Mouse (Mus musculus) myocyte (in vitro differentiated cells): ENCODE data around the gene Prtg. TPM values are rescaled to one million over a fixed set of nuclear protein-coding genes. Genes with fewer than 3 reads are reported as not detected.

Experiments used
- H3K27me3 ChIP-seq: one replicate; pipeline ENCODE4 v1.6.1; 2011; ENCODE audit not compliant: control insufficient read depth, insufficient read depth, insufficient read length
- H3K36me3 ChIP-seq: one replicate; pipeline ENCODE4 v1.6.1; 2011; ENCODE audit not compliant: control insufficient read depth, insufficient read depth
- H3K4me2 ChIP-seq: one replicate; pipeline ENCODE4 v1.6.1; 2011; ENCODE audit warnings: low read depth, control low read depth
- H3K4me3 ChIP-seq: one replicate; pipeline ENCODE4 v1.5.1; 2011; ENCODE audit warnings: mild to moderate bottlenecking, control low read depth, moderate library complexity
- H3K79me2 ChIP-seq: one replicate; pipeline ENCODE4 v1.6.1; 2011; ENCODE audit not compliant: control insufficient read depth, insufficient read depth
- H3ac ChIP-seq: one replicate; pipeline ENCODE4 v1.6.1; 2011; ENCODE audit not compliant: control insufficient read depth, insufficient read length
- CEBPB ChIP-seq: IDR thresholded peaks from 2 replicates; pipeline ENCODE4 v1.6.1; 2011; ENCODE audit warnings: mild to moderate bottlenecking, moderate library complexity; ENCODE audit not compliant: poor library complexity, insufficient read depth, severe bottlenecking
- E2F4 ChIP-seq: IDR thresholded peaks from one replicate; pipeline ENCODE4 v1.6.1; 2011; ENCODE audit warnings: mild to moderate bottlenecking, control low read depth, moderate library complexity; ENCODE audit not compliant: insufficient read depth
- MAX ChIP-seq: IDR thresholded peaks from one replicate; pipeline ENCODE4 v1.6.1; 2011; ENCODE audit warnings: low read depth, mild to moderate bottlenecking, control low read depth
- MYOD1 ChIP-seq, 3 experiments: IDR thresholded peaks; one replicate each; pipeline ENCODE4 v1.6.1; 2011; ENCODE audit warnings: control low read depth in 2 of 3, low read depth in 2 of 3, mild to moderate bottlenecking in 2 of 3, moderate library complexity in 1 of 3; ENCODE audit not compliant: insufficient read length in 2 of 3, control insufficient read depth in 1 of 3
- MYOG ChIP-seq, 3 experiments: IDR thresholded peaks; one replicate each; pipeline ENCODE4 v1.6.1; 2011; ENCODE audit warnings: control low read depth in 2 of 3, low read depth in 2 of 3, mild to moderate bottlenecking in 2 of 3; ENCODE audit not compliant: insufficient read length in 2 of 3, control insufficient read depth in 1 of 3, insufficient read depth in 1 of 3
- POLR2A ChIP-seq: IDR thresholded peaks from one replicate; pipeline ENCODE4 v1.6.1; 2011; ENCODE audit warnings: low read depth, mild to moderate bottlenecking, control low read depth, moderate library complexity; ENCODE audit not compliant: insufficient read length
- POLR2AphosphoS2 ChIP-seq: IDR thresholded peaks from one replicate; pipeline ENCODE4 v1.6.1; 2011; ENCODE audit warnings: low read depth, control low read depth; ENCODE audit not compliant: insufficient read length
- REST ChIP-seq: IDR thresholded peaks from one replicate; pipeline ENCODE4 v1.6.1; 2011; ENCODE audit warnings: mild to moderate bottlenecking, control low read depth, moderate library complexity; ENCODE audit not compliant: insufficient read depth, insufficient read length
- SRF ChIP-seq: IDR thresholded peaks from one replicate; pipeline ENCODE4 v1.6.1; 2011; ENCODE audit warnings: low read depth; ENCODE audit not compliant: control insufficient read depth, insufficient read length
- TCF12 ChIP-seq: IDR thresholded peaks from one replicate; pipeline ENCODE4 v1.6.1; 2011; ENCODE audit warnings: mild to moderate bottlenecking, control low read depth; ENCODE audit not compliant: poor library complexity, insufficient read depth, severe bottlenecking
- TCF3 ChIP-seq: IDR thresholded peaks from one replicate; pipeline ENCODE4 v1.6.1; 2011; ENCODE audit warnings: low read depth, control low read depth; ENCODE audit not compliant: insufficient read length
- USF1 ChIP-seq: IDR thresholded peaks from one replicate; pipeline ENCODE4 v1.6.1; 2011; ENCODE audit warnings: low read depth, mild to moderate bottlenecking, control low read depth, moderate library complexity
- polyA plus RNA-seq: library from polyadenylated mRNA; unstranded; fragments of >200 nt; fragmentation: generic; extraction: Trizol; gene quantifications from one replicate; pipeline ENCODE4 v1.2.1, GENCODE M21; 2012; ENCODE audit warnings: missing spikeins

The Prtg gene
- polyA plus RNA-seq, 1 experiment, result 0.06 TPM

DNA sequence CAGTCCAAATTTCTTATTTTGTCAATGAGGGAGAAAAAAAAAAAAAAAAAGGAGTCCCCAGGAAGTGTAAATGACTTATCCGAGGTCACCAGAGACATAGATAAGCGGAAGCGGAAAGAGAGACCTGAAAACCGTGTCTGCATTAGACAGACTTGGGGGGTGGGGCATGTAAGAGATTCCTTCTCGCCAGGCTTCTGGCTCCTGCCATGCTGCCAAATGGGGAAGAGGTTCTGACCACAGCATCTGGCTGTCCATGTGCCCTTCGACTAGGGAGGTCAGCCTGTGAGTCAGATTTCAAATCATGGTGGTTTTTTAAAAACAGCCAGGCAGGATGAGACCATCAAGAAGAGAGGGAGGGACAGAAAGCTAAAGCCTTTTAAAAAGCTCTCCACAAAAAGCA is 15.0 kb upstream of the Prtg start:
- H3ac ChIP-seq, result no peak overlapping the region
- H3K27me3 ChIP-seq, result no peaks in the 10 kb centered on the region
- H3K36me3 ChIP-seq, result no peaks in the 10 kb centered on the region
- no peaks in the 10 kb centered on the region for H3K79me2 ChIP-seq
- H3K4me3 ChIP-seq, result no peak overlapping the region
- H3K4me2 ChIP-seq, result peak overlapping the region; percentile 62
- no peak for TF ChIP-seq TCF3
- no peak for TF ChIP-seq MAX
- TF ChIP-seq CEBPB, result no peak
- peak; percentile 35 for TF ChIP-seq USF1
- TF ChIP-seq MYOD1 (IDR thresholded peaks at IDR 0.05; ENCODE audit: control insufficient read depth in 1 of 3, insufficient read length in 2 of 3, low read depth in 2 of 3), result peak in 1 of 3 experiments; percentile 22
- no peak for TF ChIP-seq MYOG (IDR thresholded peaks at IDR 0.05; ENCODE audit: control insufficient read depth in 1 of 3, insufficient read depth in 1 of 3, insufficient read length in 2 of 3, low read depth in 2 of 3)
- no peak for TF ChIP-seq POLR2AphosphoS2
- TF ChIP-seq TCF12, result no peak

DNA sequence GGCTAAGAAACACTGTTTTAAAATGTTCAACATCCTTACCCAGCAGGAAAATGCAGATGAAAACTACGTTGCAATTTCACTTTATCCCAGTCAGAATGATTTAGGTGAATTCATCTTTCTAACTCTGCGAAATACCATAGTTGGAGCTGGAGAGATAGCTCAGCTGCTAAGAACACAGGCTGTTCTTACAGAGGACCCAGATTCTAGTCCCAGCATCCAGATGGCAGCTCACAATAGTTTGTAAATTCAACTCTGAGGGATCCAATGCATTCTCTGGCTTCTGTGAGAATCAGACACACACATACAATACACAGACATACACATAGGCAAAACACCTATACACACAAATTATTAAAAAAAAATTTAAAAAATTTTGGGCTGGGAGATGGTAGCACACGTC is 11.4 kb upstream of the Prtg start:
- Histone ChIP-seq H3K4me3 (no peak overlapping the region), H3K27me3 (no peaks in the 10 kb centered on the region), H3K36me3 (no peaks in the 10 kb centered on the region), H3K79me2 (no peaks in the 10 kb centered on the region), H3K4me2 (no peak overlapping the region), H3ac (no peak overlapping the region)
- TF ChIP-seq MAX, result no peak
- TF ChIP-seq TCF12, result no peak
- no peak for TF ChIP-seq MYOD1 (IDR thresholded peaks at IDR 0.05; ENCODE audit: control insufficient read depth in 1 of 3, insufficient read length in 2 of 3, low read depth in 2 of 3)
- no peak for TF ChIP-seq MYOG (IDR thresholded peaks at IDR 0.05; ENCODE audit: control insufficient read depth in 1 of 3, insufficient read depth in 1 of 3, insufficient read length in 2 of 3, low read depth in 2 of 3)

DNA sequence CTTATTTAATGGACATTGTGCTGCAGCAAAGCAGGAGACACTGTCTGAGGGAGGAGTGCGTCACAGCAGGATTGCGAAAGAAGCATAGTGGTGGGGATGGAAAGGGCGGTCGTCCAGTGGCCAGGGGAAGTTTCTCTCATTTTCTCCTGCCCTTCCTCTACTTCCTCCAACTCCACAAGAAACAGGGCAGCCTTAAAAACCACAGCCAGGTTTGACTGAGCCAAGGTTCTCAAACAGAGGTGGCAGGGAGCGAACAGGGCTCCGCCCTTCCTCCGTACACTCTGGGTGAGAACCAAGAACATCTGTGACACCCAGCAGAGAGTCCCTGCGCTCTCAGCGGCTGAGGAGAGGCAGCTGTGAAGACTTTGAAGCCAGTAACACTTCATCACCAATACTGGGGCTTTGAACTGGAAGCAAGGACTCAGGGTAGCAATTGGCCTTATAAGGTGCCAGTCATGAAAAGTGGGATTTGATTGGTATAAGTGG is 9.5 kb upstream of the Prtg start:
- H3K27me3 ChIP-seq, result no peaks in the 10 kb centered on the region
- no peak overlapping the region for H3ac ChIP-seq
- no peak overlapping the region for H3K4me3 ChIP-seq
- H3K4me2 ChIP-seq, result peak overlapping the region; percentile 22
- TF ChIP-seq CEBPB, result peak; percentile 91
- no peak for TF ChIP-seq TCF12
- H3K79me2 ChIP-seq, result no peaks in the 10 kb centered on the region
- H3K36me3 ChIP-seq, result no peaks in the 10 kb centered on the region

DNA sequence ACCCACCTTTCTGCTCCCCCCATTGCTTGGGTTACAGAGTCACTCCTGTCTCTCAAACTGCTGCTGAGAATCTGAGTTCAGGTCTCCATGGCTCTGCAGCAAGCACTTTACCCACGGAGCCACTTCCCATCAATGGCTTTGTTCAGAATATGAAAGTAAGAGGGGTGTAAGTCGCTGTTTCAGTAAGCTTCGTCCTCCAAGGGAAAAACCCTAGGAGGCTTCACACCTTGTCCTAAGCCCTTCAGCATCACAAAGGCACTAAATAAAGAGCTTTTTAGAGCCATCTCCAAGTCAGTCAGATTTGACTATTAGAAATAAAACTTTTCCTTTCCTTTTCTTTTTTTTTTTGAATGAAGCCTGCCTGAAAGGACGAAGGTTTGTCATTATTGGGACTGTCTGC is 3.4 kb upstream of the Prtg start:
- no peaks in the 10 kb centered on the region for H3K36me3 ChIP-seq
- no peaks in the 10 kb centered on the region for H3K27me3 ChIP-seq
- H3K4me2 ChIP-seq, result no peak overlapping the region
- no peak overlapping the region for H3K4me3 ChIP-seq
- TF ChIP-seq POLR2AphosphoS2 (no peak), USF1 (no peak), E2F4 (no peak), TCF3 (no peak), TCF12 (no peak), MAX (no peak), SRF (no peak), REST (no peak), POLR2A (no peak), MYOD1 (IDR thresholded peaks at IDR 0.05; ENCODE audit: control insufficient read depth in 1 of 3, insufficient read length in 2 of 3, low read depth in 2 of 3) (no peak), CEBPB (no peak), MYOG (IDR thresholded peaks at IDR 0.05; ENCODE audit: control insufficient read depth in 1 of 3, insufficient read depth in 1 of 3, insufficient read length in 2 of 3, low read depth in 2 of 3) (no peak)
- H3ac ChIP-seq, result no peak overlapping the region
- H3K79me2 ChIP-seq, result no peaks in the 10 kb centered on the region

DNA sequence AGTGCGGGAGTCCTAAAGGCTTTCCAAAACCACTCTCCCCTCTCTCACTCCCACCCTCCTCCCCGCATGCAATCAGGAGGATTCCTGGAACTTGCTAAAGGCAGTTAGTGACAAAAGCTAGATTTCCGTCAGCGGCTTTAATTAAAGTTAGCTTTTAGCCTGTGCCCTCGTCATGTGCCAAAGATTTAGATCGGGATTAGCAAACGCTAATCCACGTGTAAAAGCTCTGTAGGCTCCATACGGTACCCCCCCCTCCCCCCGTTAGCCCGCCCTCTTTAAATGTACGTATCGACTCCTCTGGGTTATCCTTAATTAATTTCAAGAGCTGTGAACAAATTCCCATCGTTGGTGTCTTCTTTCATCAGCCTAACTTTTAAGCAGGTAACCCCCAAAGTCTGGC is 528 bp upstream of the Prtg start:
- Histone ChIP-seq H3K4me3 (peak overlapping the region; percentile 24), H3ac (no peak overlapping the region), H3K79me2 (no peaks in the 10 kb centered on the region), H3K4me2 (peak overlapping the region; percentile 79), H3K36me3 (no peaks in the 10 kb centered on the region), H3K27me3 (no peaks in the 10 kb centered on the region)
- TF ChIP-seq MYOD1 (IDR thresholded peaks at IDR 0.05; ENCODE audit: control insufficient read depth in 1 of 3, insufficient read length in 2 of 3, low read depth in 2 of 3) (no peak), USF1 (no peak), TCF3 (no peak), POLR2AphosphoS2 (no peak), REST (no peak), MYOG (IDR thresholded peaks at IDR 0.05; ENCODE audit: control insufficient read depth in 1 of 3, insufficient read depth in 1 of 3, insufficient read length in 2 of 3, low read depth in 2 of 3) (no peak), SRF (no peak), MAX (no peak), E2F4 (no peak), POLR2A (no peak), TCF12 (no peak), CEBPB (no peak)
